Mouse (Mus musculus) liver, postnatal 0 days (tissue): Measurements from ENCODE around the gene Fam193b. TPM values are rescaled to one million over a fixed set of nuclear protein-coding genes. Genes with fewer than 3 reads are reported as not detected.

Source experiments
- ATAC-seq: fragments of 200-750 bp; cut with Nextera tagmentation; 2 replicates; pipeline ENCODE4 v1.8.0; 2017; ENCODE audit warnings: mild to moderate bottlenecking, moderate library complexity
- DNase-seq: peaks from one replicate; pipeline ENCODE4 v3.0.0-alpha.2; 2016
- H3K27ac ChIP-seq: fragments of 300-500 bp; sonication (generic); 2 replicates; pipeline ENCODE4 v1.5.1; 2014; ENCODE audit warnings: antibody characterized with exemption, moderate library complexity, mild to moderate bottlenecking, low read depth
- H3K27me3 ChIP-seq: fragments of 300-500 bp; sonication (generic); 2 replicates; pipeline ENCODE4 v1.6.1; 2014; ENCODE audit warnings: low read length, control low read depth, mixed read lengths; ENCODE audit not compliant: insufficient read depth
- H3K36me3 ChIP-seq: fragments of 300-500 bp; sonication (generic); replicated peaks from 2 replicates; pipeline ENCODE4 v1.6.1; 2014; ENCODE audit warnings: mild to moderate bottlenecking, control low read depth, low read length, moderate library complexity, mixed read lengths; ENCODE audit not compliant: insufficient read depth
- H3K4me1 ChIP-seq: fragments of 300-500 bp; sonication (generic); 2 replicates; pipeline ENCODE4 v1.6.1; 2014; ENCODE audit warnings: antibody characterized with exemption, mild to moderate bottlenecking, control low read depth; ENCODE audit not compliant: insufficient read depth
- H3K4me2 ChIP-seq: fragments of 300-500 bp; sonication (generic); 2 replicates; pipeline ENCODE4 v1.6.1; 2014; ENCODE audit warnings: low read depth, mild to moderate bottlenecking, low read length, moderate library complexity, mixed read lengths
- H3K4me3 ChIP-seq: fragments of 300-500 bp; sonication (generic); 2 replicates; pipeline ENCODE4 v1.5.1; 2014; ENCODE audit warnings: low read depth, low read length
- H3K9ac ChIP-seq: fragments of 300-500 bp; sonication (generic); replicated peaks from 2 replicates; pipeline ENCODE4 v1.6.1; 2014; ENCODE audit warnings: mild to moderate bottlenecking, moderate library complexity
- H3K9me3 ChIP-seq: fragments of 300-500 bp; sonication (generic); 2 replicates; pipeline ENCODE4 v1.6.1; 2016; ENCODE audit warnings: mild to moderate bottlenecking, control low read depth, low read length, mixed read lengths
- CTCF ChIP-seq: sonication (generic); IDR thresholded peaks from 2 replicates; pipeline ENCODE4 v1.5.1; 2016; ENCODE audit warnings: antibody characterized with exemption, low read depth
- EP300 ChIP-seq: IDR thresholded peaks from 2 replicates; pipeline ENCODE4 v1.6.1; 2016; ENCODE audit warnings: antibody characterized with exemption, low read depth, mild to moderate bottlenecking
- WGBS: fragments of 180-500 bp; shearing (Covaris S2); extraction: QIAGEN DNeasy Blood & Tissue Kit; methylation state at CpG from one replicate; pipeline ENCODE4 v1.1.7; 2014; ENCODE audit not compliant: insufficient replicate concordance; 5-methylcytosine and 5-hydroxymethylcytosine counted together
- polyA plus RNA-seq: library from polyadenylated mRNA; unstranded; fragments of >200 nt; fragmentation: Nextera tagmentation; extraction: Ambion mirVana; gene quantifications from 2 replicates; pipeline ENCODE4 v1.2.1, GENCODE M21; 2015

Fam193b gene
- polyA plus RNA-seq, 1 experiment from 2014 or later = 5.0 TPM

DNA sequence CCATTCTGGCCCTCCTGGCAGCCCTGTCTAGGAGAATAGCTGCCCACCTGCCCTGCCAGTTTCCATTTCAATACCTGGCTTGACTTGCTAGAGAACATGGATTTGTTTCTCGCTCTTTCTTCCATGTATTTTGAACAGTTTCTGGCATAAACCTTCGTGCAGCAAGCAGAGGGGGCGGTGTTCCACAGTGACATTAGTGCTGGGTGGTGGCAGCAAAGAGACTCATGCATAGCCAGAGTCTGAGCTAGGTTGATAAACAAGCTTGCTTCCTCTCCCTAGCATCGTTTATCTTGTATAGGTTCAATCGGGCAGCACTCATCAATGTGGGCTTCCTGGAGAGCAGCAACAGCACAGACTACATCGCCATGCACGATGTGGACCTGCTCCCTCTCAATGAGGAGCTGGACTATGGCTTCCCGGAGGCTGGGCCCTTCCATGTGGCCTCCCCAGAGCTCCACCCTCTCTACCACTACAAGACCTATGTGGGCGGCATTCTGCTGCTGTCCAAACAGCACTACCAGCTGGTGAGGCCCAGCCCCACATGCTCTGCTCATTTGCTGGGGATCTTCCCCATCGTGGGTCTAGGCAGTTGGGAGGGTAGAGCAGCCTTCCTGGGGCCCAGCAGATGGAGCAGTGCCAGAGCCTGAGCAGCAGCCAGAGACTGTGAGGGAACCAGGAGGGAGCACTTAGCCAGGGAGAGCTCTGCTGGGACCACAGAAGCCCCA is 36.1 kb upstream of the Fam193b start:
- Histone ChIP-seq H3K36me3 (peaks cover 22% of the 10 kb centered on the region), H3K4me1 (no peaks in the 10 kb centered on the region), H3K9me3 (no peaks in the 10 kb centered on the region), H3K4me3 (no peak overlapping the region), H3K27me3 (no peaks in the 10 kb centered on the region), H3K9ac (no peak overlapping the region), H3K27ac (no peak overlapping the region), H3K4me2 (no peak overlapping the region)
- 64% methylated on average over 10 of the region's 10 CpGs for WGBS
- ATAC-seq (peak; percentile 21), DNase-seq (no peak)
- TF ChIP-seq EP300 (no peak), CTCF (no peak)

- DNase-seq (no peak), ATAC-seq (no peak)
- Histone ChIP-seq H3K9ac (no peak overlapping the region), H3K27ac (no peak overlapping the region), H3K36me3 (peaks cover 22% of the 10 kb centered on the region), H3K4me2 (no peak overlapping the region), H3K27me3 (no peaks in the 10 kb centered on the region), H3K4me1 (peaks cover 6% of the 10 kb centered on the region), H3K4me3 (no peak overlapping the region), H3K9me3 (no peaks in the 10 kb centered on the region)
- 80% methylated on average over 3 of the region's 3 CpGs for WGBS
- no peak for TF ChIP-seq EP300
- TF ChIP-seq CTCF = no peak
Measured at GRCm38 (mm10) chr13:55604606-55605005, 33.7 kb upstream of the Fam193b start.

DNA sequence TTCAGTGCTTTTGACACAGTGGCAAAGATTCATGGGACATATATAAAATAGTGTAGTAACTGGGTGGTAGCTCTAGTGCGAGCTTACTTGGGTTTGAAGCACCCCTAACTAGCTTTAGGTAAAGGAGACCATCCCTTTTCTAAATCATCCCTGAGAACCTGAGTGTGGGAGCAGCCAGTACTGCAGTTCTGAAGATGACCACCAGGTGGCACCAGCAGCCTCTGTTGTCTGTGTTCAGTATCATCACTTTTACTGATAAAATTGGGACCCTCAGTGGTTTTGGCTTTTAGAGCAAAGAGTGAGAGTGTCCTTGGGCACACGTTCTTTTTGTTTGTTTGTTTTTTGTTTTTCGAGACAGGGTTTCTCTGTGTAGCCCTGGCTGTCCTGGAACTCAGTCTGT is 30.7 kb upstream of the Fam193b start:
- TF ChIP-seq CTCF (peak; percentile 94), EP300 (no peak)
- WGBS = 3% methylated on average over 3 of the region's 3 CpGs
- Histone ChIP-seq H3K9me3 (no peaks in the 10 kb centered on the region), H3K27ac (no peak overlapping the region), H3K4me1 (peaks cover 10% of the 10 kb centered on the region), H3K36me3 (peaks cover 21% of the 10 kb centered on the region), H3K4me2 (no peak overlapping the region), H3K9ac (no peak overlapping the region), H3K4me3 (no peak overlapping the region), H3K27me3 (no peaks in the 10 kb centered on the region)
- DNase-seq (peak; percentile 89), ATAC-seq (no peak)

DNA sequence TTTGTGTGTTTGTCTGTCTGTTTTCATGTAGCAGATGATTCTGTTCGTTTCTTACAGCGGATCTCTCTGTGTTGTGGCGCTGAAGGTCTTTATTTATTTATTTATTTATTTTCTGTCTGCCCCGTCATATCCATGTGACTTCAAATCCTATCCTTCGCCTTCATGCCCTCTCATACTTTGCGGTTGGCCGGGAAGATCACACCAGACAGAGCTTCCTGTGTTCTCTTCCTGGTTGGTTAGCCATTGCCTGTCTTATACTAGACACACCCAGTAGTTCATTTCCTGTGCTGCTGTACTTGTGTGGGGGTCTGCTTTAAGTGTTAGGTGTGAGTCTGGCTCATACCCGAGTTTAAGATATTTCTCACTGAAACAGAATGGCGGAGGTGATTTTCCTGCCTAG is 29.7 kb upstream of the Fam193b start:
- peak; percentile 53 for ATAC-seq
- DNase-seq = no peak
- peak overlapping the region; percentile 69 for H3K27ac ChIP-seq
- TF ChIP-seq CTCF = no peak
- no peak for TF ChIP-seq EP300
- peaks cover 10% of the 10 kb centered on the region for H3K4me1 ChIP-seq
- peak overlapping the region; percentile 95 for H3K4me2 ChIP-seq
- 4% methylated on average over 9 of the region's 9 CpGs for WGBS
- H3K9ac ChIP-seq = peak overlapping the region; percentile 93
- H3K9me3 ChIP-seq = no peaks in the 10 kb centered on the region
- no peaks in the 10 kb centered on the region for H3K27me3 ChIP-seq
- H3K4me3 ChIP-seq = peak overlapping the region; percentile 92
- H3K36me3 ChIP-seq = peaks cover 26% of the 10 kb centered on the region

DNA sequence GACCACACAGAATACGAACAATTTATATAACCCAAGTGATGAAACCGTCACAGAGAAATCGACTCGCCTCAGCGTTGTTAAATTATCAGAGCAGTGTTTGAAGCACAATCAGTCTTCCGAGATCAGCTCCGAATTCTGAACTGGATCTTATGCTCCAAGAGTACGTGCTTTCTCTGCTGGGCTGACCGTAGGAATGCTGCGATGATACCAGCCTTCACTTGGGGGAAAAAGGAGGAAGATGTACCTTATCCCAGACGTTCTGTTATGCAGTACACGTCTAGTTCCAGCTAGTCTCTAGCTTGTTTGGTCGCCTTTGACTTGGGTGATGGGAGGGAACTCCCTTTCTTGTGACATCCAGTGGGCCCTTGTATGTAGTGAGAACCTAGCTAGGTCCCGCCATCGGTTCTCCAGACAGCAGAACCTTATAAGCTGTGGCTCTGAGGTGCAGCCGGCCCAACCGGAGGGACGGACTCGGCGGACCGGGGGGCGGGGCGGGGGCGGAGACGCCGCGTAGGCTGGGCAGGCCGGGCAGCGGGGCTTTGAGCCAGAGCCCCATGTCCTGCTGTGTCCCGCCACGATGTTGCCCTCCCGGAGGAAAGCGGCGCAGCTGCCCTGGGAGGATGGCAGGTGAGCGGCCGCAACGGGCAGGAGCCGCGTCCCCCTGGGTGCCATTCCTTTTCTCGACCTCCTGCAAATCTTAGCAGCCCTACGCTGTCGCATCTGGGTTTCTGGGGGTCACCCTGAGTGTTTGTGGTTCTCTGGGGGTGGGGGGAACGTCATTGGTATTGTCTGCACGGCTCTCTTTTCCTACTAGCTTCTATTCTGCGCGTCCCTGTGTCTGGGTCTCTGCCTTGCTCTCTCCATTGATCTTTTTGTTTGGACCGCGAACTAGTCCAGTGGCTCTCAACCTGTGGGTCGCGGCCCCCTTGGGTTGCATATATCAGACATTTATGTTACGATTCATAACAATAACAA is 28.9 kb upstream of the Fam193b start, which contains the start of gene B4galt7:
Gene B4galt7, plus strand, starts transcription at position 331 of the 975 bp plus-strand sequence.
- peak; percentile 90 for ATAC-seq
- peak; percentile 91 for DNase-seq
- Histone ChIP-seq H3K4me3 (peak within 1 kb of the TSS; percentile 92), H3K4me1 (peaks cover 10% of the 10 kb centered on the region), H3K27ac (peak within 1 kb of the TSS; percentile 69), H3K27me3 (no peaks in the 10 kb centered on the region), H3K4me2 (peak within 1 kb of the TSS; percentile 95), H3K9me3 (no peaks in the 10 kb centered on the region), H3K36me3 (peaks cover 34% of the 10 kb centered on the region), H3K9ac (peak within 1 kb of the TSS; percentile 93)
- TF ChIP-seq CTCF (no peak), EP300 (no peak)
- WGBS = 8% methylated on average over 51 of the region's 51 CpGs

DNA sequence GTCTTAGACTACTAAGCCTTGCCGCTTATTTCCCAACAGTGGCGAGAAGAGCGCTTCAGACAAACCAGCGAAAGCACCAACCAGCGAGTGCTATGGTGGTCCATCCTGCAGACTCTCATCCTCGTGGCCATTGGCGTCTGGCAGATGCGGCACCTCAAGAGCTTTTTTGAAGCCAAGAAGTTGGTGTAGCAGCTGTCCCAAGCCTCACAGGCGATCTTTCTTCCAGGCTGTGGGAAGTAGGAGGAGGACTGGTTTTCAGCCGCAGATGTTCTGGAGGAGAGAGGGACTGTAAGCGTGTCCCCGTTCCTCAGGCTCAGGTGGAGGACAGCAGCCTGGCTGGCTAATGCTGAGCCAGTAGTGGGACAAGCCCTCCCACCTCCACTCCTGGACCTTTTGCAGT is 25.9 kb upstream of the Fam193b start:
- no peak overlapping the region for H3K4me3 ChIP-seq
- H3K4me1 ChIP-seq = peaks cover 18% of the 10 kb centered on the region
- no peaks in the 10 kb centered on the region for H3K9me3 ChIP-seq
- peaks cover 29% of the 10 kb centered on the region for H3K36me3 ChIP-seq
- no peaks in the 10 kb centered on the region for H3K27me3 ChIP-seq
- DNase-seq (no peak), ATAC-seq (no peak)
- TF ChIP-seq EP300 (no peak), CTCF (no peak)
- H3K4me2 ChIP-seq = no peak overlapping the region
- H3K9ac ChIP-seq = no peak overlapping the region
- no peak overlapping the region for H3K27ac ChIP-seq
- WGBS = 89% methylated on average over 12 of the region's 12 CpGs
